Mouse (Mus musculus) hindbrain, embryonic 14.5 days (tissue): ENCODE measurements at regions not wholly inside any gene's neighbourhood (a gene's known extent, or its start where the extent isn't known, plus 50 kb on each side); places are given as distances from the start of the nearest gene placed in this dataset.

ENCODE experiments used
- ATAC-seq: fragments of 200-750 bp; cut with Nextera tagmentation; 2 replicates; pipeline ENCODE4 v1.8.0; 2017; ENCODE audit warnings: moderate number of reproducible peaks, mild to moderate bottlenecking, moderate TSS enrichment, moderate library complexity; ENCODE audit not compliant: low FRiP score
- DNase-seq: peaks from one replicate; pipeline ENCODE4 v3.0.0-alpha.2; 2015; ENCODE audit warnings: low spot score
- H3K27ac ChIP-seq: fragments of 300-500 bp; sonication (generic); 2 replicates; pipeline ENCODE4 v1.5.1; 2014; ENCODE audit warnings: mild to moderate bottlenecking, moderate library complexity
- H3K27me3 ChIP-seq: fragments of 300-500 bp; sonication (generic); 2 replicates; pipeline ENCODE4 v1.6.1; 2014; ENCODE audit warnings: mild to moderate bottlenecking, low read length, mixed read lengths; ENCODE audit not compliant: control insufficient read depth, insufficient read depth
- H3K36me3 ChIP-seq: fragments of 300-500 bp; sonication (generic); replicated peaks from 2 replicates; pipeline ENCODE4 v1.6.1; 2014; ENCODE audit not compliant: control insufficient read depth, insufficient read depth
- H3K4me1 ChIP-seq: fragments of 300-500 bp; sonication (generic); replicated peaks from 2 replicates; pipeline ENCODE4 v1.6.1; 2014; ENCODE audit warnings: antibody characterized with exemption, low read length, mixed read lengths; ENCODE audit not compliant: control insufficient read depth, insufficient read depth
- H3K4me2 ChIP-seq: fragments of 300-500 bp; sonication (generic); replicated peaks from 2 replicates; pipeline ENCODE4 v1.6.1; 2014; ENCODE audit warnings: mild to moderate bottlenecking, moderate library complexity
- H3K4me3 ChIP-seq: fragments of 300-500 bp; sonication (generic); replicated peaks from 2 replicates; pipeline ENCODE4 v1.5.1; 2014; ENCODE audit warnings: mild to moderate bottlenecking, low read length
- H3K9ac ChIP-seq: fragments of 300-500 bp; sonication (generic); 2 replicates; pipeline ENCODE4 v1.6.1; 2014
- H3K9me3 ChIP-seq: fragments of 300-500 bp; sonication (generic); 2 replicates; pipeline ENCODE4 v1.6.1; 2016; ENCODE audit warnings: low read length; ENCODE audit not compliant: control insufficient read depth
- WGBS: fragments of 180-500 bp; shearing (Covaris S2); extraction: QIAGEN DNeasy Blood & Tissue Kit; methylation state at CpG from one replicate; pipeline ENCODE4 v1.1.7; 2014; 5-methylcytosine and 5-hydroxymethylcytosine counted together

DNA sequence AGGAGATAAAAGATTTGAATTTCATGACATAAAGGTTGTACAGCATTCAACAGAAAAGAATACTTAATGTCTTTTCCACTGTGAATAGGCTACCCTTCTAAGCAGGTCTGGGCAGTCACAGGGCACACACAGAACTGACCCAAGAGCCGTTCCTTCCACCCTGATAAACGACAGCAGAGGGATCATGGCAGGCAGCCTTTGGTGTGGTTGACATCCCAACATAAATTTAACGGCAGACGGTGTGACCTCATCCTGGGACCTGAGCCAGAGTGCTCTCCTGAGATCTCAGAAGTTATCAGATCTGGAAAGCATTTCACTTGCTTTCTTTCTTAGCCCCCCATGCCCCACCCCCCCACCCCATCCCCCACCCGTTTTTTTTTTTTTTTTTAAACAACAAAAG, 290.1 kb downstream of the Sox4 start:
- no peak overlapping the region for H3K27ac ChIP-seq
- peak; percentile 64 for DNase-seq
- WGBS, result 4% methylated on average over 5 of the region's 5 CpGs

DNA sequence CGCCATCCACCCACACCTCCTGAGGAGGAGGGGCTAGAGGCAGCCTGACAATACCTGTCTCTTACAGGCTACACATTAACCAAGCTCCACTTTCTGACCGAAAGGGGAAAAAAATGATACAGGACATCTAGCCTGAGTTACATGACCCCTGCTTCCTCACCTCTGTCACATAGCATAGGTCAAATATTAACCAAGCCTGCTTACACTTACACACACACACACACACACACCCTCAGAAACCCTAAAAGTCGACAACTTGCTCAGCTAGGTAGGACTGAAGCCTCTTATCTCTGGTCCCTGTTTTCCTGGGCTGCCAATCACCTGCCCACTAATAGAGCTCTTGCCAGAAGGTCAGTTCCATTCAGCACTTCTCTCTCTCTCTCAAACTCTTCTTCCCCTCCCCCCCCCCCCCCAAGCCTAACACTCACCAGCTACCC, 291.2 kb downstream of the Sox4 start:
- Histone ChIP-seq H3K4me1 (peaks cover 19% of the 10 kb centered on the region), H3K9me3 (no peaks in the 10 kb centered on the region), H3K9ac (no peak overlapping the region), H3K27me3 (no peaks in the 10 kb centered on the region), H3K4me2 (no peak overlapping the region), H3K36me3 (no peaks in the 10 kb centered on the region), H3K27ac (no peak overlapping the region), H3K4me3 (no peak overlapping the region)
- 86% methylated on average over 3 of the region's 3 CpGs for WGBS
- ATAC-seq (no peak), DNase-seq (no peak)

More for the DNA sequence above, 290.1 kb downstream of the Sox4 start:
- no peaks in the 10 kb centered on the region for H3K36me3 ChIP-seq
- H3K4me3 ChIP-seq, result no peak overlapping the region
- peaks cover 19% of the 10 kb centered on the region for H3K4me1 ChIP-seq
- no peaks in the 10 kb centered on the region for H3K27me3 ChIP-seq
- peak; percentile 42; the same call in 1 of the 2 replicates for ATAC-seq
- H3K9me3 ChIP-seq, result no peaks in the 10 kb centered on the region
- H3K9ac ChIP-seq, result no peak overlapping the region
- no peak overlapping the region for H3K4me2 ChIP-seq

GRCm38 (mm10) chr13:28660151-28660550, 293.4 kb downstream of the Sox4 start:
- H3K9me3 ChIP-seq, result no peaks in the 10 kb centered on the region
- H3K4me1 ChIP-seq, result peaks cover 15% of the 10 kb centered on the region
- H3K27ac ChIP-seq, result no peak overlapping the region
- no peak for DNase-seq
- no peak overlapping the region for H3K9ac ChIP-seq
- H3K4me3 ChIP-seq, result no peak overlapping the region
- ATAC-seq, result no peak
- H3K27me3 ChIP-seq, result no peaks in the 10 kb centered on the region
- 90% methylated on average over 2 of the region's 2 CpGs for WGBS
- H3K36me3 ChIP-seq, result no peaks in the 10 kb centered on the region
- H3K4me2 ChIP-seq, result no peak overlapping the region

GRCm38 (mm10) chr13:28658652-28659051, 294.9 kb downstream of the Sox4 start:
- H3K9ac ChIP-seq, result no peak overlapping the region
- H3K27ac ChIP-seq, result no peak overlapping the region
- no peak for DNase-seq
- no peak overlapping the region for H3K4me2 ChIP-seq
- H3K4me1 ChIP-seq, result 0 out of 2 replicates have a peak, but pooled peaks cover under 1% of the 10 kb centered on the region
- H3K4me3 ChIP-seq, result no peak overlapping the region
- no peak for ATAC-seq
- H3K9me3 ChIP-seq, result no peaks in the 10 kb centered on the region
- WGBS, result 86% methylated on average over 5 of the region's 5 CpGs
- no peaks in the 10 kb centered on the region for H3K27me3 ChIP-seq
- H3K36me3 ChIP-seq, result no peaks in the 10 kb centered on the region

DNA sequence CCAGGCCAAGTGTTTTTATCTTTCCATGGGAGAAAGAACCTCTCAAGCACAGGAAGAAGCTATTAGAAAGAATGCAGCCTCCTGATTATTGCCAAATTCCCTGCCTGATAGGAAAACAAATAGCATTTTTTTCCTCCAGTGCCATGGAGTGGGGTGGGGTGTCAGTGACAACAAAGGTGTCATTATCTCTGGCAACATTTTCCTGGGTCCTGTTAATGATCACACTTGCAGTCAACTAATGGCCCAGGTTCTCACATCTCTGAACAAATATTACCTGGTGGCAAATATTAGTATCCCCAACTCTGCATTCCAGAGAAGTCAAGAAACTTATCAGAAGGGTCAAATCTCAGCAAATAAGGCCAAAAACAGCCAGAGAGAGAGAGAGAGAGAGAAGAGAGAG, 298.6 kb downstream of the Sox4 start:
- 0 out of 2 replicates have a peak, but pooled peaks cover 11% of the 10 kb centered on the region for H3K4me1 ChIP-seq
- H3K4me2 ChIP-seq, result no peak overlapping the region
- H3K36me3 ChIP-seq, result no peaks in the 10 kb centered on the region
- no peak overlapping the region for H3K4me3 ChIP-seq
- H3K27ac ChIP-seq, result no peak overlapping the region
- no peak for ATAC-seq
- no peaks in the 10 kb centered on the region for H3K9me3 ChIP-seq
- H3K27me3 ChIP-seq, result no peaks in the 10 kb centered on the region
- H3K9ac ChIP-seq, result no peak overlapping the region
- no peak for DNase-seq

DNA sequence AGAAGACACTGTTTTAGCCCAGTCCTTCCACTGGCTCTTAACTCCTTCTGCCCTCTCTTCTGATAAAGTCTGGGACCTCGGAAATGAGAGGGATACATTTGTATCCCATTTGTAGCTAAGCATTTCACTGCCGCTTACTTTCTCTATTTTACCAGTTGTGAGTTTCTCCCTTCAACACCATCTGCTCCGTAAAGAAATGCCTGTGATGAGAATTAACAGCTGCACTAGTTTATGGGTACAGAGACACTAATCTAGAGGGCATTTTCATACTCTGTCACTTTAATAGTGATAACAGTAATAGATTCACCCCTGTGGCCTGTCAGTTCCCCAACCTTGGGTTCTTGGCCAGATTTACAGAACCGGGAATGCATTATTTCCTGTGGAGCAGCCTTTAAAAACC, 300.2 kb downstream of the Sox4 start:
- Histone ChIP-seq H3K36me3 (no peaks in the 10 kb centered on the region), H3K4me1 (0 out of 2 replicates have a peak, but pooled peaks cover 11% of the 10 kb centered on the region), H3K27me3 (no peaks in the 10 kb centered on the region), H3K4me3 (no peak overlapping the region), H3K27ac (no peak overlapping the region), H3K9me3 (no peaks in the 10 kb centered on the region), H3K4me2 (no peak overlapping the region), H3K9ac (no peak overlapping the region)
- ATAC-seq, result no peak
- no peak for DNase-seq
- 87% methylated on average over 4 of the region's 4 CpGs for WGBS

GRCm38 (mm10) chr13:28651810-28652209, 301.7 kb downstream of the Sox4 start:
- WGBS, result 73% methylated on average over 2 of the region's 2 CpGs
- DNase-seq, result peak; percentile 60
- H3K4me3 ChIP-seq, result no peak overlapping the region

GRCm38 (mm10) chr13:28645881-28646280, 307.6 kb downstream of the Sox4 start:
- Histone ChIP-seq H3K4me1 (0 out of 2 replicates have a peak, but pooled peaks cover under 1% of the 10 kb centered on the region), H3K27me3 (no peaks in the 10 kb centered on the region), H3K4me2 (no peak overlapping the region), H3K36me3 (no peaks in the 10 kb centered on the region), H3K9ac (no peak overlapping the region), H3K4me3 (no peak overlapping the region), H3K9me3 (no peaks in the 10 kb centered on the region), H3K27ac (no peak overlapping the region)
- no peak for ATAC-seq
- no peak for DNase-seq
- 89% methylated on average over 4 of the region's 4 CpGs for WGBS

More at GRCm38 (mm10) chr13:28651810-28652209, 301.7 kb downstream of the Sox4 start:
- H3K27ac ChIP-seq, result no peak overlapping the region
- H3K4me2 ChIP-seq, result no peak overlapping the region
- H3K4me1 ChIP-seq, result 0 out of 2 replicates have a peak, but pooled peaks cover 11% of the 10 kb centered on the region
- H3K9ac ChIP-seq, result no peak overlapping the region
- H3K9me3 ChIP-seq, result no peaks in the 10 kb centered on the region
- peak; percentile 74; the same call in 1 of the 2 replicates for ATAC-seq
- H3K36me3 ChIP-seq, result no peaks in the 10 kb centered on the region
- no peaks in the 10 kb centered on the region for H3K27me3 ChIP-seq

DNA sequence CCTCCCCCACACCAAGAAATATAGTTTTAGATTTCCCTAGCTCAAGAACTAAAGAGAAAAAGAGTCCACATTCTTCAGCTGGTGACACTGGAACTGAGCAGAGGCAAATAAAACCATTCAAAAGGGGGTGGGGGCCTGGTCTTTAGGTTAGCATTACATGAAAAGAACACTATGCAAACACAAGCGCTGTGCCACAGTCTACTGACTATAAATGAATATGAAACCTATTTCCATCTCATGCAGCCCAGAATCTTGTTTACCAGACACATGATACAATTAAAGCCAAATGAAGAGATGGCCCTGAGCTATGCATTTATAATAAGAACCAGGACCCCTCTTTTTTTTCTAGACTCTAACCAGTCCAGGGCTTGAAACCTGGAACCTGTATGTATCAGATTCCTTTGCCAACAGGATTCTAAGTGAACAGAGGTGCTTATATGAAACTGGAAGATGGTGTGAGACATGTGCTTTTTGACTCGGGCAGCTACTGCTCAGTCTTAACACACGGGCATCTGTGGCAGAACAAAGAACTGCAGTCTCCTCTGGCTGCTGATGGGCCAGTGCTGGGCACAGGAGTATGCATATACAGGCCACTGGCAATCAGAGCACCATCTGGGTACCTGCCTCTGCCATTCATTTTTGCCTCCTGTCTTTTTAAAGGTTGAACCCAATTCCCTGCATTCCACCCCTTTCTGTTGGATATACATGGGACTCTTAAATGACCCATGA, 308.5 kb downstream of the Sox4 start:
- Histone ChIP-seq H3K27me3 (no peaks in the 10 kb centered on the region), H3K27ac (no peak overlapping the region), H3K36me3 (no peaks in the 10 kb centered on the region), H3K4me2 (no peak overlapping the region), H3K9me3 (no peaks in the 10 kb centered on the region), H3K4me3 (no peak overlapping the region), H3K9ac (no peak overlapping the region), H3K4me1 (no peaks in the 10 kb centered on the region)
- 71% methylated on average over 3 of the region's 3 CpGs for WGBS
- DNase-seq (no peak), ATAC-seq (no peak; the same call in 1 of the 2 replicates)
